Mouse (Mus musculus) CH12.LX (cell line): ENCODE data around the gene Hs3st3a1. TPM values are rescaled to one million over a fixed set of nuclear protein-coding genes. Genes with fewer than 3 reads are reported as not detected.
A peak's percentile ranks its signal among the peaks of the same experiment; 100 is the strongest.

ENCODE experiments used
- DNase-seq: peaks from one replicate; pipeline ENCODE4 v3.0.0-alpha.2; 2013; ENCODE audit errors: extremely low read depth
- H3K27ac ChIP-seq: 2 replicates; pipeline ENCODE4 v1.5.1; 2012; ENCODE audit warnings: low read depth, mild to moderate bottlenecking, control low read depth, moderate library complexity; ENCODE audit not compliant: insufficient read depth
- H3K27me3 ChIP-seq: replicated peaks from 2 replicates; pipeline ENCODE3; 2012; ENCODE audit warnings: inconsistent platforms
- H3K36me3 ChIP-seq, 2 experiments: replicated peaks in 1 of 2; 2 replicates each; pipeline versions ENCODE3 to v1.6.1; 2012; ENCODE audit warnings: inconsistent platforms in 1 of 2, low read length in 1 of 2, mild to moderate bottlenecking in 1 of 2, mixed read lengths in 1 of 2, moderate library complexity in 1 of 2; ENCODE audit not compliant: control insufficient read depth in 1 of 2, insufficient read depth in 1 of 2
- H3K4me1 ChIP-seq, 2 experiments: 2 replicates each; pipeline ENCODE4 v1.6.1; 2012; ENCODE audit warnings: inconsistent platforms in 1 of 2, moderate library complexity in 1 of 2; ENCODE audit not compliant: insufficient read depth in 2 of 2, control insufficient read depth in 1 of 2
- H3K4me2 ChIP-seq: 2 replicates; pipeline ENCODE4 v1.6.1; 2012; ENCODE audit warnings: low read depth, mild to moderate bottlenecking, control low read depth; ENCODE audit not compliant: poor library complexity, insufficient read depth, severe bottlenecking
- H3K4me3 ChIP-seq, 3 experiments: fragments of 150-350 bp in 1 of 3; sonication (generic) in 1 of 3; replicated peaks in 1 of 3; 2 replicates each; pipeline versions ENCODE3 to v1.5.1; 2011 to 2012; ENCODE audit warnings: low read depth in 2 of 3, low read length in 2 of 3, mild to moderate bottlenecking in 2 of 3, moderate library complexity in 2 of 3, control low read depth in 1 of 3, improper control_type of control experiment in 1 of 3, inconsistent platforms in 1 of 3, mixed read lengths in 1 of 3; ENCODE audit not compliant: poor library complexity in 1 of 3
- H3K79me2 ChIP-seq: replicated peaks from 2 replicates; pipeline ENCODE4 v1.6.1; 2012; ENCODE audit warnings: mild to moderate bottlenecking, moderate library complexity; ENCODE audit not compliant: control insufficient read depth, poor library complexity, insufficient read depth, severe bottlenecking; ENCODE audit errors: extremely low read depth
- H3K9ac ChIP-seq: 2 replicates; pipeline ENCODE4 v1.6.1; 2012; ENCODE audit warnings: low read depth, mild to moderate bottlenecking, control low read depth, moderate library complexity; ENCODE audit not compliant: insufficient read depth
- H3K9me3 ChIP-seq: replicated peaks from 2 replicates; pipeline ENCODE3; 2012; ENCODE audit warnings: low read length, inconsistent platforms, mixed read lengths
- BHLHE40 ChIP-seq: IDR thresholded peaks from 2 replicates; pipeline ENCODE4 v1.6.1; 2011; ENCODE audit warnings: mild to moderate bottlenecking, low read depth, low read length, improper control_type of control experiment
- CTCF ChIP-seq, 2 experiments: IDR thresholded peaks in 1 of 2; conservative IDR thresholded peaks in 1 of 2; 2 replicates each; pipeline ENCODE4 v1.5.1; 2011 to 2012; ENCODE audit warnings: low read depth in 2 of 2, low read length in 2 of 2, improper control_type of control experiment in 1 of 2, inconsistent platforms in 1 of 2, mild to moderate bottlenecking in 1 of 2, moderate library complexity in 1 of 2
- IRF4 ChIP-seq: IDR thresholded peaks from 2 replicates; pipeline ENCODE4 v1.6.1; 2014; ENCODE audit warnings: low read depth, mild to moderate bottlenecking, inconsistent platforms, low read length, improper control_type of control experiment
- JUND ChIP-seq: conservative IDR thresholded peaks from 2 replicates; pipeline ENCODE4 v1.6.1; 2011; ENCODE audit warnings: low read depth, low read length, improper control_type of control experiment
- MEF2A ChIP-seq: IDR thresholded peaks from 2 replicates; pipeline ENCODE4 v1.6.1; 2014; ENCODE audit warnings: low read depth, mild to moderate bottlenecking, inconsistent platforms, low read length, improper control_type of control experiment, borderline replicate concordance
- MYC ChIP-seq: IDR thresholded peaks from 2 replicates; pipeline ENCODE4 v1.6.1; 2011; ENCODE audit warnings: low read depth, mild to moderate bottlenecking, improper control_type of control experiment, low read length
- NELFE ChIP-seq: IDR thresholded peaks from 2 replicates; pipeline ENCODE4 v1.6.1; 2011; ENCODE audit warnings: low read depth, low read length, improper control_type of control experiment
- RAD21 ChIP-seq: IDR thresholded peaks from 2 replicates; pipeline ENCODE4 v1.6.1; 2011; ENCODE audit warnings: low read depth, mild to moderate bottlenecking, low read length, improper control_type of control experiment, moderate library complexity
- SIN3A ChIP-seq: IDR thresholded peaks from 2 replicates; pipeline ENCODE4 v1.6.1; 2012; ENCODE audit warnings: low read length, improper control_type of control experiment, inconsistent platforms
- SMC3 ChIP-seq: IDR thresholded peaks from 2 replicates; pipeline ENCODE4 v1.6.1; 2011; ENCODE audit warnings: low read depth, low read length, improper control_type of control experiment
- ZC3H11A ChIP-seq: IDR thresholded peaks from 2 replicates; pipeline ENCODE4 v1.6.1; 2012; ENCODE audit warnings: low read depth, mild to moderate bottlenecking, inconsistent platforms, low read length, improper control_type of control experiment
- ZMIZ1 ChIP-seq: IDR thresholded peaks from 2 replicates; pipeline ENCODE4 v1.6.1; 2012; ENCODE audit warnings: low read depth, mild to moderate bottlenecking, inconsistent platforms, low read length, improper control_type of control experiment
- dilution Hi-C: fragments of 300-500 bp; cut with MboI; formaldehyde crosslinking; loops from 2 replicates; pipeline ENCODE4 v1.14.3; 2020; ENCODE audit warnings: low sequenced_read_pairs; ENCODE audit not compliant: extremely low pct_unique_long_range_greater_than_20kb, extremely low pct_ligation_motif_present
- in situ Hi-C: fragments of 300-500 bp; cut with MboI; formaldehyde crosslinking; loops from 3 replicates; pipeline ENCODE4 v1.14.3; 2019; ENCODE audit warnings: low sequenced_read_pairs, low pct_ligation_motif_present, low pct_unique_long_range_greater_than_20kb, mixed read lengths
- polyA plus RNA-seq: library from polyadenylated mRNA; unstranded; fragments of >175 nt; gene quantifications from 2 replicates; pipeline ENCODE4 v1.2.1, GENCODE M21; 2012; ENCODE audit warnings: low read depth; ENCODE audit not compliant: insufficient read length
- total RNA-seq, 2 experiments: library from RNA; depleted of rRNA; stranded (reverse); fragments of 300-350 nt in 1 of 2; fragments of >200 nt in 1 of 2; gene quantifications; 2 replicates each; pipeline ENCODE4 v1.2.3; 2012 to 2014

Hs3st3a1 gene
- total and polyA plus RNA-seq, 3 experiments = not detected

GRCm38 (mm10) chr11:64438909-64439308, 3.8 kb downstream of the Hs3st3a1 start:
- no peaks in the 10 kb centered on the region for H3K27me3 ChIP-seq
- TF ChIP-seq MYC (no peak), SMC3 (peak; percentile 90), ZC3H11A (peak; percentile 63), CTCF (conservative IDR thresholded peaks at IDR 0.05 in 1 of 2, IDR thresholded peaks at IDR 0.05 in 1 of 2; ENCODE audit: low read depth in 2 of 2, low read length in 2 of 2) (peak in 1 of 2 experiments; percentile 83; a peak in 2 of 4 replicates), IRF4 (0 out of 2 replicates have a peak, but pooled peaks have one; percentile 23), RAD21 (peak; percentile 76)
- TF ChIP-seq, all 38 proteins: peak for 5
- H3K4me2 ChIP-seq = no peak overlapping the region
- no peaks in the 10 kb centered on the region for H3K4me1 ChIP-seq
- peak; percentile 53 for DNase-seq
- dilution Hi-C loops = no loop called here
- H3K36me3 ChIP-seq = no peaks in the 10 kb centered on the region
- no peak overlapping the region for H3K27ac ChIP-seq
- H3K4me3 ChIP-seq = no peak overlapping the region
- in situ Hi-C loops = loop anchor here (10.0 to 25.0 kb wide), 2 partner anchors 514 to 1027 kb away; partner anchors contain the start of gene Hs3st3b1
- H3K79me2 ChIP-seq = no peaks in the 10 kb centered on the region
- H3K9me3 ChIP-seq = peaks cover 14% of the 10 kb centered on the region
- no peak overlapping the region for H3K9ac ChIP-seq

GRCm38 (mm10) chr11:64442119-64442518, 7.0 kb downstream of the Hs3st3a1 start:
- no peak overlapping the region for H3K27ac ChIP-seq
- H3K36me3 ChIP-seq = no peaks in the 10 kb centered on the region
- DNase-seq = peak; percentile 49
- TF ChIP-seq NELFE (no peak), ZMIZ1 (no peak), BHLHE40 (peak; percentile 48), JUND (0 out of 2 replicates have a peak, but pooled peaks have one; percentile 7), SMC3 (peak; percentile 74), MEF2A (0 out of 2 replicates have a peak, but pooled peaks have one; percentile 11), MYC (0 out of 2 replicates have a peak, but pooled peaks have one; percentile 13), RAD21 (peak; percentile 74), SIN3A (no peak), CTCF (conservative IDR thresholded peaks at IDR 0.05 in 1 of 2, IDR thresholded peaks at IDR 0.05 in 1 of 2; ENCODE audit: low read depth in 2 of 2, low read length in 2 of 2) (peak; percentile 15 to 73; a peak in 2 of 4 replicates), ZC3H11A (peak; percentile 54)
- no peak overlapping the region for H3K9ac ChIP-seq
- H3K4me2 ChIP-seq = peak overlapping the region; percentile 61
- H3K79me2 ChIP-seq = no peaks in the 10 kb centered on the region
- in situ Hi-C loops (loop anchor here (25.0 kb wide), 1 partner anchor 1030 kb away; no protein-coding TSS in a partner anchor), dilution Hi-C loops (no loop called here)
- no peak overlapping the region for H3K4me3 ChIP-seq
- no peaks in the 10 kb centered on the region for H3K27me3 ChIP-seq
- H3K9me3 ChIP-seq = no peaks in the 10 kb centered on the region
- H3K4me1 ChIP-seq = no peaks in the 10 kb centered on the region
